Mouse (Mus musculus) limb, embryonic 13.5 days (tissue): ENCODE results near the gene Fv1. TPM values are rescaled to one million over a fixed set of nuclear protein-coding genes. Genes with fewer than 3 reads are reported as not detected.

Experiments
- ATAC-seq: fragments of 200-750 bp; cut with Nextera tagmentation; 2 replicates; pipeline ENCODE4 v1.8.0; 2017; ENCODE audit warnings: low read depth, moderate number of reproducible peaks, moderate TSS enrichment; ENCODE audit not compliant: low FRiP score
- H3K27ac ChIP-seq: fragments of 300-500 bp; sonication (generic); 2 replicates; pipeline ENCODE4 v1.5.1; 2015; ENCODE audit warnings: inconsistent platforms, mild to moderate bottlenecking, moderate library complexity
- H3K27me3 ChIP-seq: fragments of 300-500 bp; sonication (generic); 2 replicates; pipeline ENCODE4 v1.6.1; 2015; ENCODE audit warnings: mild to moderate bottlenecking, inconsistent platforms
- H3K36me3 ChIP-seq: fragments of 300-500 bp; sonication (generic); 2 replicates; pipeline ENCODE4 v1.6.1; 2015; ENCODE audit warnings: inconsistent platforms, mild to moderate bottlenecking, moderate library complexity
- H3K4me1 ChIP-seq: fragments of 300-500 bp; sonication (generic); 2 replicates; pipeline ENCODE4 v1.6.1; 2015; ENCODE audit warnings: inconsistent platforms
- H3K4me2 ChIP-seq: fragments of 300-500 bp; sonication (generic); replicated peaks from 2 replicates; pipeline ENCODE4 v1.6.1; 2015; ENCODE audit warnings: inconsistent platforms, mild to moderate bottlenecking, moderate library complexity
- H3K4me3 ChIP-seq: fragments of 300-500 bp; sonication (generic); 2 replicates; pipeline ENCODE4 v1.5.1; 2015; ENCODE audit warnings: moderate library complexity, mild to moderate bottlenecking, inconsistent platforms
- H3K9ac ChIP-seq: fragments of 300-500 bp; sonication (generic); 2 replicates; pipeline ENCODE4 v1.6.1; 2015; ENCODE audit warnings: mild to moderate bottlenecking, inconsistent platforms
- H3K9me3 ChIP-seq: fragments of 300-500 bp; sonication (generic); 2 replicates; pipeline ENCODE4 v1.6.1; 2016; ENCODE audit warnings: inconsistent platforms
- WGBS: fragments of 180-500 bp; shearing (Covaris S2); methylation state at CpG from one replicate; pipeline ENCODE4 v1.1.7; 2015; 5-methylcytosine and 5-hydroxymethylcytosine counted together
- polyA plus RNA-seq: library from polyadenylated mRNA; unstranded; fragments of >200 nt; fragmentation: Nextera tagmentation; extraction: Ambion mirVana; gene quantifications from 2 replicates; pipeline ENCODE4 v1.2.1, GENCODE M21; 2015

Gene Fv1
- polyA plus RNA-seq, 1 experiment from 2014 or later, result 13.0 TPM

DNA sequence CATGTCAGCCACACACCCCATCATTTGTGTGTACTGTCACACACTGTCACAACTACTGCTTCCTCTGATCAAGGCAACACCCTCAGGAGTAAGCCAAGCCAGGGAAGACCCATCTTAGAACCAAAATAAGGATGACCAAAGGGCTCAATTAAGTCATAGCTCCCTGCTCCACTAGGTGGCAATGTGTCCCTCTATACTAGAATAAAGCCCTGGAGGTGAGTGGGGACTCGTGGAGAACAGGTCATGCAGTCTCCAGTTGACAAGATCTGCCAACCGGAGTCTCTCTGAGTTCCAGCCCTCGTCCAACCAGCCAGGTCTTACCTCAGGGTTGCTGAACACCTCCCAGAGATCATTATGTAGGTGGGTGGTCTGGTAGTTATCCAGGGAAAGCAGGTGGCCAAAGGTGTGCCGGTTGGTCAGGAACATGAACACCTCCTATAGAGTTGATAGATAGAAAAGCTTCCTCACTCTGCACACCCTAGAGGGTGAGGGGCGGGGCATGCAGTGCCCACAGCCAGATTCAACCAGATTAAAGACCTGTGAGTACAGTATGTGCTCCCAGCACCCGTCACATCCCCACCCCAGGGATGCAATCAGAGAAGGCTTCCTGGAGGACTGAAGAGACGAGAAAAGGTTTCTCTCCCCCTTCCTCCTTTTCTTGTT lies 49.8 kb downstream of the Fv1 start:
- 0 out of 2 replicates have a peak, but pooled peaks have one; percentile 34 for ATAC-seq
- no peaks in the 10 kb centered on the region for H3K4me1 ChIP-seq
- 63% methylated on average over 7 of the region's 7 CpGs for WGBS

More for the DNA sequence above, 49.8 kb downstream of the Fv1 start:
- no peak overlapping the region for H3K4me3 ChIP-seq
- no peak overlapping the region for H3K4me2 ChIP-seq
- no peaks in the 10 kb centered on the region for H3K9me3 ChIP-seq
- no peak overlapping the region for H3K27ac ChIP-seq
- H3K27me3 ChIP-seq, result no peaks in the 10 kb centered on the region
- H3K9ac ChIP-seq, result no peak overlapping the region
- H3K36me3 ChIP-seq, result peaks cover 94% of the 10 kb centered on the region

Other genes with a start within 250 kb of the Fv1 start
- gene Zfp979, start 226.5 kb upstream of the Fv1 start, polyA plus RNA-seq, result 2.7 TPM in 2 replicates
- gene Zfp534, start 166.4 kb upstream of the Fv1 start, polyA plus RNA-seq, result not detected in 2 replicates
- gene Zfp984, start 59.2 kb upstream of the Fv1 start, polyA plus RNA-seq, result 6.1 and 7.1 TPM in 2 replicates
- 5.4 and 7.1 TPM in 2 replicates for gene Zfp933, start 20.6 kb upstream of the Fv1 start, polyA plus RNA-seq
- 42.8 and 48.8 TPM in 2 replicates for gene Miip, start 163 bp upstream of the Fv1 start, polyA plus RNA-seq
- gene Mfn2, start 35.7 kb downstream of the Fv1 start, polyA plus RNA-seq, result 33.7 and 37.8 TPM in 2 replicates
- gene Plod1, start 67.8 kb downstream of the Fv1 start, polyA plus RNA-seq, result 78.2 and 82.8 TPM in 2 replicates
- gene 2510039O18Rik, start 71.9 kb downstream of the Fv1 start, polyA plus RNA-seq, result 13.4 and 13.7 TPM in 2 replicates
- gene Nppb, start 116.8 kb downstream of the Fv1 start, polyA plus RNA-seq, result not detected in 2 replicates
- not detected in 2 replicates for gene Nppa, start 131.7 kb downstream of the Fv1 start, polyA plus RNA-seq
- gene Clcn6, start 169.8 kb downstream of the Fv1 start, polyA plus RNA-seq, result 7.5 and 8.2 TPM in 2 replicates
- gene Mthfr, start 170.1 kb downstream of the Fv1 start, polyA plus RNA-seq, result 24.3 and 24.9 TPM in 2 replicates
- gene Agtrap, start 219.1 kb downstream of the Fv1 start, polyA plus RNA-seq, result 13.2 and 14.1 TPM in 2 replicates